Mouse (Mus musculus) bone marrow macrophage, adult 2 months (primary cell): Measurements from ENCODE around the gene Tex13b. TPM values are rescaled to one million over a fixed set of nuclear protein-coding genes. Genes with fewer than 3 reads are reported as not detected.

Experiments used
- H3K27ac ChIP-seq: 2 replicates; pipeline ENCODE4 v1.5.1; 2012; ENCODE audit warnings: low read depth, low read length; ENCODE audit not compliant: insufficient read depth
- H3K4me1 ChIP-seq: 2 replicates; pipeline ENCODE4 v1.6.1; 2012; ENCODE audit warnings: low read length; ENCODE audit not compliant: control insufficient read depth, insufficient read depth
- H3K4me3 ChIP-seq: 2 replicates; pipeline ENCODE4 v1.5.1; 2012; ENCODE audit warnings: mild to moderate bottlenecking, low read length, moderate library complexity; ENCODE audit not compliant: insufficient read depth
- CTCF ChIP-seq: IDR thresholded peaks from 2 replicates; pipeline ENCODE4 v1.5.1; 2012; ENCODE audit warnings: low read depth, mild to moderate bottlenecking, low read length, moderate library complexity
- POLR2A ChIP-seq: IDR thresholded peaks from 2 replicates; pipeline ENCODE4 v1.6.1; 2012; ENCODE audit warnings: mild to moderate bottlenecking, low read depth, low read length, borderline replicate concordance
- polyA plus RNA-seq: library from polyadenylated mRNA; stranded (reverse); fragments of >200 nt; gene quantifications from 2 replicates; pipeline ENCODE4 v1.2.4, GENCODE M21; 2012; ENCODE audit not compliant: missing spikeins, insufficient read depth, insufficient read length

The Tex13b gene
- polyA plus RNA-seq, 1 experiment: not detected

GRCm38 (mm10) chrX:140769794-140770193, 43.4 kb downstream of the Tex13b start:
- no peak overlapping the region for H3K27ac ChIP-seq
- TF ChIP-seq CTCF (no peak), POLR2A (no peak)
- no peak overlapping the region for H3K4me3 ChIP-seq

More at GRCm38 (mm10) chrX:140769794-140770193, 43.4 kb downstream of the Tex13b start:
- no peaks in the 10 kb centered on the region for H3K4me1 ChIP-seq

Other genes starting within 250 kb of the Tex13b start
- gene Tsc22d3, start 212.8 kb downstream of the Tex13b start, polyA plus RNA-seq: 118 and 121 TPM in 2 replicates
- not detected in 2 replicates for gene Mid2, start 148.8 kb downstream of the Tex13b start, polyA plus RNA-seq
- not detected in 2 replicates for gene Vsig1, start 94.2 kb upstream of the Tex13b start, polyA plus RNA-seq
- 35.3 and 35.7 TPM in 2 replicates for gene Psmd10, start 143.3 kb upstream of the Tex13b start, polyA plus RNA-seq
- 19.3 and 19.5 TPM in 2 replicates for gene Atg4a, start 143.5 kb upstream of the Tex13b start, polyA plus RNA-seq